Mouse (Mus musculus) frontal cortex, postnatal 10 days (tissue): ENCODE measurements at regions not wholly inside any gene's neighbourhood (a gene's known extent, or its start where the extent isn't known, plus 50 kb on each side); places are given as distances from the start of the nearest gene placed in this dataset.

Source experiments
- DNase-seq, 2 experiments: peaks; one replicate each; pipeline ENCODE4 v3.0.0; 2022; ENCODE audit warnings: low spot score in 2 of 2, mixed read lengths in 1 of 2

DNA sequence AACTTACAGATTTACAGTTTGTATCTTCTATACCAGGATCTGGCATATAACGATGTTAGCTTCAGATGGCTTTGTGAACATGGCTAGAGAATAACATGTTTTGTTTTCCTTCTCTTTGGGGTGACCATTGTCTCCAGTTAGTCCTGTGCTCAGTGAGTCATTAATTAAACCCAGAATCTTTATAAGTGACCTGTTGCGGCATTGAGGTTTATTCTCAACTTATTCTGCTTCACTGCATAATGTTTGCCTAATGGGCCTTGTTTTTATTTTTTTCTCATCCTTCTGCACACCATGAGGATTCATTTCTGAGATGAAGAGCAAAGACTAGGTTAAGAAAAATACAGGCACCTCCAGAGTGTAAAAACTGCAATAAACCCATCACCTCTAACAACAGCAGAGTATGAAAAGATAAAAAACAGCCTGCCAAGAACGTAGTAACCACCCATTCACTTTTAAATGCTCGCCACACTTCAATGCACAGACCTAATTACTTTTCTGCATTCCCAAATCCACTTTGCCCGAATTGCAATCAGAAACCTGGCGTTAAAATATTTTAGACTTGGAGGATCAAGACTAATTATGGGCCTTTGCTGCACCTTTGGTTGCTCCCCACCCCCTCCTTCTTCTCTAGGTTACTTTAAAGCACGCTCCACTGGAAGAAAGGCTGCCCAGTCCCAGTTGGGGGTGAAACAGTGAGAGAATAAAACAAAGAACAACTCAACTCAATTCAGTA is 381.5 kb upstream of the Nr2f1 start:
- DNase-seq, result no peak

- no peak for DNase-seq
Observed at GRCm38 (mm10) chr13:78577497-78577896, 377.9 kb upstream of the Nr2f1 start.

GRCm38 (mm10) chr13:78576300-78577296 is 377.0 kb upstream of the Nr2f1 start:
- no peak for DNase-seq

GRCm38 (mm10) chr13:78571093-78571492 is 371.5 kb upstream of the Nr2f1 start:
- no peak for DNase-seq

GRCm38 (mm10) chr13:78524446-78524937 is 324.9 kb upstream of the Nr2f1 start:
- DNase-seq, result no peak

- no peak for DNase-seq
Observed at GRCm38 (mm10) chr13:78520771-78521170, 321.2 kb upstream of the Nr2f1 start.

GRCm38 (mm10) chr13:78520186-78520585 is 320.6 kb upstream of the Nr2f1 start:
- DNase-seq, result no peak

DNA sequence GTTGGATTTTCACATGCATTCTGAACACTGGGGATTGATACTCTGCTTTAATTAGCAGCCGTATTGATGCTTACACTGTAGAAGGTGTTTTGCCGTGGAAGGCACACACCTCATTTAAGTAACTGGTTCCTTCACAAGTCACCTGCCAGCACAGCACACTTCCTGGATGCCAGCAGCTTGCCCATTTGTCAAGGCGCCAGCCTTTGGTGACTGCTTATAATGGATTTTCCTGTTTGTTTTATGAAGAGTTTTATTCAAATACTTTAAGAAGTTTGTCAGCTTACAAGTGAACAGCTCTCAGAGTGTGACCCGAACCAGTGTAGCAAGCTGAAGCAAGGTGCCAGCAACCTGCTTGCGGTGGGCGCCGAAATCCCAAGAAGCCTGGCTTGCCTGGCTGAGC is 301.0 kb upstream of the Nr2f1 start:
- DNase-seq, result no peak

- DNase-seq, result no peak
Observed at GRCm38 (mm10) chr13:78483760-78484357, 284.3 kb upstream of the Nr2f1 start.

- DNase-seq, result peak in 1 of 2 experiments; percentile 19
Observed at GRCm38 (mm10) chr13:78482929-78483759, 283.6 kb upstream of the Nr2f1 start.

DNA sequence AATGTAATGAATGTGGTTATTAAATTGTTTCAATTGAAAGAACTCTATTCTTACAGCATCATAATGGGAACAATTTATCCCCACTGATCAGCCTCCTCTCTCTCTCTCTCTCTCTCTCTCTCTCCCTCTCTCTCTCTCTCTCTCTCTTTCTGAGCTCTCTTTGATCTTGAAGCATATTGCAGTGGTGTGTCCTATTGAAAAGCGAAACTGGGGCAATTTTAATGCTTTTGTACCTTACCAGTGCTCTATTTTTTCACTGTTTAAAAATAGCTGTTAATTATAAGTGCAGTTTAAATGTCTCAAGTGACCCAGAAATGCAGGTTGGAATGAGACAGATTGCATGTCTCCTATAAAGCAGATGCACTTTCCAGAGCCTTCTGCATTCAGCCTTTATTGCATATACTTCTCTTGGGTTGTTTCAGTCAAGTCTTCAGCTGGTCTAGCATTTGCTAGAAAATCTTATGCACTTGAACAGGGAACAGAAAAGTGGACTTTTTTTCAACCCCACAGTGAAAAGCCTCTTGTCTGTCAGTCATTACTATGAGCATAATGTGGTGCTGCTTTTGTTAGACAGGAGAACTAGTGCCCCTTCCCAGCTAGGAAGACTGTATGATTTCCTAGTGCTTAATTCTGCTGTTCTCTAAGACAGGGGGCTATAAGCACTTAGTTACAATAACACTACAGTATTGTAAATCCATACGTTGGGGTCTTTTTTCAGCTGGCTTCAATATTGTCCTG is 251.9 kb upstream of the Nr2f1 start:
- no peak for DNase-seq

GRCm38 (mm10) chr13:78446726-78447031 is 247.1 kb upstream of the Nr2f1 start:
- DNase-seq, result no peak

DNA sequence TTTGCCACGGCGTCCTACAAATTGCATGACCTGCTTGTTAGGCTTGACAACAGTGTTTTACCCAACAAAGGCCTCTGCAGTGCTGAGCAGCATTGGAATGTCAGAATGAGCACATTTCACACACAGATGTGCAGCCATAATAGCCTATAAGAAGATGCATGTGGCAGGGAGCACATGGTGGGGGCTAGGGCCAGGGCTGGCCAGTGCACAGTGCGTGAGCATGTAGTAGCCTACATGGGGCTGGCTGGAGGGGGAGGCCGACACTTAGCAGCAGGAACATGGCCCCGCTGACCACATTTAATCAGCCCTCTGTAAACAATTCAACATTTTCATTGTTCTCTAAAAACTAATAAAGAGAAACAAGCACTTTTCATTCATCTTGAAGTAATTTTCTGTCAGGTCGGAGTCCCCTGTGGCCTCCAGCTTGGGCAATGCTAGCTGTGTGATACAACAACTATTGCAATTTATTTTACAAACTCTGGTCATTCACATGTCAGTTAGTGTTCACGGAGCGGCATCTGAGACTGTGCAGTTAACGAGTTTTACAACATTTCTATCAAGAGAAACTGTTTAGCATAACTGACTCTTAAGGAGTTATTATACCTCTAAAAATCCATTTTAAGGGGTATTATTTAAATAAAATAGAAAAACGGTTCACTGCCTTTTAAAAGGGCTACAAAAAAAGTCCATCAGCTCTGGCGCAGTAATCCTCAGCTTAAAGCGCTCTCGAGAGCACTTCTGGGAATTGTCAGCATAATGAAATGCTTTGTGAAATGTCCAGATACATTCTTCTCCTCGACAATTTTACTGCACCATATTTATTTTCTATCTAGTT is 246.6 kb upstream of the Nr2f1 start:
- DNase-seq, result no peak

- DNase-seq, result no peak
Observed at GRCm38 (mm10) chr13:78444691-78445349, 245.3 kb upstream of the Nr2f1 start.

- DNase-seq, result no peak
Observed at GRCm38 (mm10) chr13:78428469-78428868, 228.9 kb upstream of the Nr2f1 start.

GRCm38 (mm10) chr13:78428084-78428445 is 228.5 kb upstream of the Nr2f1 start:
- DNase-seq, result no peak

DNA sequence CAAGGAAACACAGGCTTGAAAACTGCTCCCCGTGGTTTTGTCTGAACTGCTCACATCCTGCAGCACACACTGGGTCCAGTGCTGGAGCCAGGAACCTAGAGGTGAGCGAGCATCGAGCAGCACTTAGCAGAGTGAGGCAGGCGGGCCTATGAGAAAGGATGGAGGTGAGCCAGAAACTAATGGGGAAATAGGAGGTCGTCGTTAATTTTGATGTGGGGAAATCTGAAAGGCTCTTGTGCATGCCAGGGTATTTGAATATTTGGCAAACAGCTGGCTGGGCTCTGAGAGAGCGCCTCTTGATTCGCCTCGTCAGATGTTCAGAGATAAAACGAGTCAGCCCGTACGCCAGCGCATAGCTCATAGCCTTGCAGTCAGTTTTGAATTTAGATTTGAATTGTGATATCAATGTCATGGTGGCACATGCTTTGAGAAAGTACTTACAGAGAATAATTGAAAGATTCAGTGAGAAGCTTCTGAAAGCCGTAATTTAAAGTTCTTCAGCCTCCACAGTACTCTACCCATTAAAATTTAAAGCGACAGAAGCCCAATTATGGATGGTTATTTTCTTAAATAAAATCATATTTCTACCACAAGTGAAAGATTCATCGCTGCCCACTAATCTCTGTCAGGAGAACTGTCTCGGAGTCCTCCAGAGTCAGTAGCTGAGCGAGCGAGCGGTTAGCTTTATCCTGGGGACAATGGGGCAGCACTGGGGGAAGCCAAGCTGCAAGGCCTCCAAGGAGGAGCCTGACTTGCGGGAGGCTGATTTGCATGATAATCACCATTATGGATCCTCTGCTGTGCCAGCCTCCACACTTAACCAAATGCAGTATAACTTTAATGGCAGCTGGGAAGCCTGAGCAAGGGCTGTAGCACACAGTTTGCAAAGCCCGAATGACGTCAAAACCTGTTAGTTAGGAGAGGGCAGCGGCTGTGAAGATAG is 227.9 kb upstream of the Nr2f1 start:
- DNase-seq, result peak; percentile 9 to 23

- DNase-seq, result no peak
Observed at GRCm38 (mm10) chr13:78426306-78426921, 226.9 kb upstream of the Nr2f1 start.
